Mouse (Mus musculus): ENCODE data around the gene Relb.

Gene Relb

DNA sequence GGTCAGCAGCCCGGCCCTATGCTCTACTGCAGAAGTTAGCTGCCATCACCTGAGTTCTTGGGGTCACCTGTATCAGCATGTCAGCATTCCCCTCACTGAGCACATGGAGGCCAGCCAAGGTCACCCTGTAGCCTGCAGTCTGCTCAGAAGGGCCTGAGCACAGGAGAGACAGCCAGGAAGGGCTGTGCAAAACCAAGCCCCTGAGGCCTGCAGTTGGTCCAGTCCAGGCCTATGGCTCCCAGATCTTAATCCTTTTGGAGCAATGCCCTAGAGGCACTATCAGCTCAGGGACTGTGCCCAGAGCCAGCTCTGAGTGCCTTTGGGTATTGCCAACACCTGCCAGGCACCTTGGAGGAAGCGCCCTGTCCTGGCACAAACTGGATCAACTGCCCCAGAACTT lies 72.2 kb downstream of the Relb start:
- in situ Hi-C loops (cut with MboI, MseI): no loop called here
